Mouse (Mus musculus) forebrain, embryonic 10.5 days (tissue): ENCODE measurements around the gene Prss23. TPM values are rescaled to one million over a fixed set of nuclear protein-coding genes. Genes with fewer than 3 reads are reported as not detected.
A peak's percentile ranks its signal among the peaks of the same experiment; 100 is the strongest.

Experiments
- DNase-seq: peaks from one replicate; pipeline ENCODE4 v3.0.0-alpha.2; 2017; ENCODE audit warnings: low spot score; ENCODE audit errors: extremely low spot score
- H3K27ac ChIP-seq: fragments of 300-500 bp; sonication (generic); 2 replicates; pipeline ENCODE4 v1.5.1; 2016; ENCODE audit warnings: mild to moderate bottlenecking
- H3K27me3 ChIP-seq: fragments of 300-500 bp; sonication (generic); 2 replicates; pipeline ENCODE4 v1.6.1; 2016; ENCODE audit warnings: mild to moderate bottlenecking; ENCODE audit not compliant: poor library complexity, severe bottlenecking
- H3K36me3 ChIP-seq: fragments of 300-500 bp; sonication (generic); replicated peaks from 2 replicates; pipeline ENCODE4 v1.6.1; 2016; ENCODE audit warnings: mild to moderate bottlenecking, moderate library complexity
- H3K4me1 ChIP-seq: fragments of 300-500 bp; sonication (generic); 2 replicates; pipeline ENCODE4 v1.6.1; 2016
- H3K4me3 ChIP-seq: fragments of 300-500 bp; sonication (generic); 2 replicates; pipeline ENCODE4 v1.5.1; 2016; ENCODE audit warnings: mild to moderate bottlenecking, moderate library complexity
- H3K9me3 ChIP-seq: fragments of 300-500 bp; sonication (generic); 2 replicates; pipeline ENCODE4 v1.6.1; 2016; ENCODE audit warnings: mild to moderate bottlenecking, moderate library complexity
- WGBS: fragments of 180-500 bp; shearing (Covaris S2); methylation state at CpG from one replicate; pipeline ENCODE4 v1.1.7; 2016; 5-methylcytosine and 5-hydroxymethylcytosine counted together
- polyA plus RNA-seq: library from polyadenylated mRNA; unstranded; fragments of >200 nt; fragmentation: Nextera tagmentation; extraction: Ambion mirVana; gene quantifications from 2 replicates; pipeline ENCODE4 v1.2.1, GENCODE M21; 2016

Prss23 gene
- polyA plus RNA-seq, 1 experiment from 2014 or later = 32.0 TPM

GRCm38 (mm10) chr7:89481723-89482122 is 45.3 kb downstream of the Prss23 start:
- Histone ChIP-seq H3K36me3 (no peaks in the 10 kb centered on the region), H3K4me3 (no peak overlapping the region), H3K27me3 (0 out of 2 replicates have a peak, but pooled peaks cover 2% of the 10 kb centered on the region), H3K27ac (no peak overlapping the region), H3K4me1 (peaks cover 8% of the 10 kb centered on the region), H3K9me3 (no peaks in the 10 kb centered on the region)
- DNase-seq = no peak
- WGBS = 73% methylated on average over 3 of the region's 3 CpGs

GRCm38 (mm10) chr7:89478490-89478889 is 48.5 kb downstream of the Prss23 start:
- 92% methylated on average over 2 of the region's 2 CpGs for WGBS

GRCm38 (mm10) chr7:89477294-89477999 is 49.5 kb downstream of the Prss23 start:
- Histone ChIP-seq H3K27me3 (peaks cover 15% of the 10 kb centered on the region; the same call in 1 of the 2 replicates), H3K36me3 (no peaks in the 10 kb centered on the region), H3K9me3 (no peaks in the 10 kb centered on the region), H3K4me3 (no peak overlapping the region), H3K27ac (no peak overlapping the region), H3K4me1 (peaks cover 8% of the 10 kb centered on the region)
- 15% methylated on average over 1 of the region's 1 CpGs for WGBS
- peak; percentile 33 for DNase-seq

More at GRCm38 (mm10) chr7:89478490-89478889, 48.5 kb downstream of the Prss23 start:
- peaks cover 8% of the 10 kb centered on the region for H3K4me1 ChIP-seq
- no peaks in the 10 kb centered on the region for H3K9me3 ChIP-seq
- DNase-seq = no peak
- peaks cover 15% of the 10 kb centered on the region; the same call in 1 of the 2 replicates for H3K27me3 ChIP-seq
- no peaks in the 10 kb centered on the region for H3K36me3 ChIP-seq
- no peak overlapping the region for H3K27ac ChIP-seq
- H3K4me3 ChIP-seq = no peak overlapping the region

- Histone ChIP-seq H3K27ac (no peak overlapping the region), H3K4me1 (peaks cover 2% of the 10 kb centered on the region), H3K4me3 (no peak overlapping the region), H3K36me3 (no peaks in the 10 kb centered on the region), H3K27me3 (peaks cover 15% of the 10 kb centered on the region; the same call in 1 of the 2 replicates), H3K9me3 (no peaks in the 10 kb centered on the region)
- DNase-seq = no peak
- WGBS = 64% methylated on average over 4 of the region's 4 CpGs
Observed at GRCm38 (mm10) chr7:89473442-89473841, 53.5 kb downstream of the Prss23 start.

- H3K27ac ChIP-seq = no peak overlapping the region
- no peak for DNase-seq
- H3K9me3 ChIP-seq = no peaks in the 10 kb centered on the region
- no peaks in the 10 kb centered on the region for H3K36me3 ChIP-seq
- H3K4me1 ChIP-seq = peaks cover 10% of the 10 kb centered on the region
- 83% methylated on average over 10 of the region's 10 CpGs for WGBS
- no peak overlapping the region for H3K4me3 ChIP-seq
- no peaks in the 10 kb centered on the region for H3K27me3 ChIP-seq
Observed at GRCm38 (mm10) chr7:89463775-89464592, 63.0 kb downstream of the Prss23 start.

GRCm38 (mm10) chr7:89463246-89463645 is 63.7 kb downstream of the Prss23 start:
- WGBS = 82% methylated on average over 3 of the region's 3 CpGs
- DNase-seq = no peak

GRCm38 (mm10) chr7:89462646-89463207 is 64.3 kb downstream of the Prss23 start:
- DNase-seq = no peak

More at GRCm38 (mm10) chr7:89463246-89463645, 63.7 kb downstream of the Prss23 start:
- H3K4me1 ChIP-seq = peaks cover 10% of the 10 kb centered on the region
- H3K27ac ChIP-seq = no peak overlapping the region
- no peaks in the 10 kb centered on the region for H3K36me3 ChIP-seq
- H3K4me3 ChIP-seq = no peak overlapping the region
- H3K27me3 ChIP-seq = no peaks in the 10 kb centered on the region
- H3K9me3 ChIP-seq = no peaks in the 10 kb centered on the region

GRCm38 (mm10) chr7:89461351-89461750 is 65.6 kb downstream of the Prss23 start:
- no peak overlapping the region for H3K27ac ChIP-seq
- no peak overlapping the region for H3K4me3 ChIP-seq
- WGBS = 62% methylated on average over 3 of the region's 3 CpGs
- DNase-seq = no peak
- no peaks in the 10 kb centered on the region for H3K27me3 ChIP-seq
- H3K9me3 ChIP-seq = no peaks in the 10 kb centered on the region
- H3K36me3 ChIP-seq = no peaks in the 10 kb centered on the region
- peaks cover 18% of the 10 kb centered on the region for H3K4me1 ChIP-seq

More at GRCm38 (mm10) chr7:89462646-89463207, 64.3 kb downstream of the Prss23 start:
- 91% methylated on average over 5 of the region's 5 CpGs for WGBS
- Histone ChIP-seq H3K27me3 (no peaks in the 10 kb centered on the region), H3K9me3 (no peaks in the 10 kb centered on the region), H3K4me3 (no peak overlapping the region), H3K4me1 (peaks cover 10% of the 10 kb centered on the region), H3K27ac (no peak overlapping the region), H3K36me3 (no peaks in the 10 kb centered on the region)

GRCm38 (mm10) chr7:89460911-89461310 is 66.1 kb downstream of the Prss23 start:
- no peaks in the 10 kb centered on the region for H3K9me3 ChIP-seq
- H3K4me1 ChIP-seq = peaks cover 23% of the 10 kb centered on the region
- H3K27me3 ChIP-seq = no peaks in the 10 kb centered on the region
- no peaks in the 10 kb centered on the region for H3K36me3 ChIP-seq
- no peak for DNase-seq
- no peak overlapping the region for H3K27ac ChIP-seq
- H3K4me3 ChIP-seq = no peak overlapping the region

- DNase-seq = no peak
- peaks cover 23% of the 10 kb centered on the region for H3K4me1 ChIP-seq
Observed at GRCm38 (mm10) chr7:89459691-89460090, 67.3 kb downstream of the Prss23 start.

More at GRCm38 (mm10) chr7:89459691-89460090, 67.3 kb downstream of the Prss23 start:
- Histone ChIP-seq H3K4me3 (no peak overlapping the region), H3K9me3 (no peaks in the 10 kb centered on the region), H3K36me3 (no peaks in the 10 kb centered on the region), H3K27me3 (no peaks in the 10 kb centered on the region), H3K27ac (no peak overlapping the region)
- 79% methylated on average over 2 of the region's 2 CpGs for WGBS
